Mouse (Mus musculus): ENCODE results near the gene Hpse. TPM values are rescaled to one million over a fixed set of nuclear protein-coding genes. Genes with fewer than 3 reads are reported as not detected.

The Hpse gene
- polyA plus RNA-seq, 1 experiment from 2014 or later: 3.4 TPM

- H3K27ac ChIP-seq (ENCODE audit: low read depth): no peak overlapping the region
- no peak overlapping the region for H3K4me3 ChIP-seq (ENCODE audit: low read depth, low read length)
- peaks cover 8% of the 10 kb centered on the region; the same call in 1 of the 2 replicates for H3K4me1 ChIP-seq (ENCODE audit: insufficient read depth)
- 69% methylated on average over 4 of the region's 4 CpGs for WGBS
- H3K4me2 ChIP-seq: peak overlapping the region; percentile 80; the same call in 1 of the 2 replicates
- DNase-seq (no peak), ATAC-seq (ENCODE audit: insufficient read depth) (no peak)
- no peaks in the 10 kb centered on the region for H3K9me3 ChIP-seq (ENCODE audit: low read depth, low read length)
- H3K36me3 ChIP-seq (ENCODE audit: insufficient read depth): peaks cover 13% of the 10 kb centered on the region
- H3K27me3 ChIP-seq (ENCODE audit: insufficient read depth, low read length): no peaks in the 10 kb centered on the region
- no peak for TF ChIP-seq CTCF (IDR thresholded peaks at IDR 0.05; ENCODE audit: low read depth)
- no peak overlapping the region for H3K9ac ChIP-seq
Observed at GRCm38 (mm10) chr5:100672403-100672802, 47.1 kb downstream of the Hpse start.

- H3K27ac ChIP-seq (ENCODE audit: low read depth): no peak overlapping the region
- no peaks in the 10 kb centered on the region for H3K27me3 ChIP-seq (ENCODE audit: insufficient read depth, low read length)
- no peak for TF ChIP-seq CTCF (IDR thresholded peaks at IDR 0.05; ENCODE audit: low read depth)
- no peak overlapping the region for H3K9ac ChIP-seq
- no peak for DNase-seq
- H3K4me1 ChIP-seq (ENCODE audit: insufficient read depth): peaks cover 8% of the 10 kb centered on the region; the same call in 1 of the 2 replicates
- peaks cover 16% of the 10 kb centered on the region for H3K36me3 ChIP-seq (ENCODE audit: insufficient read depth)
- H3K9me3 ChIP-seq (ENCODE audit: low read depth, low read length): no peaks in the 10 kb centered on the region
- ATAC-seq (ENCODE audit: insufficient read depth): no peak
- no peak overlapping the region for H3K4me2 ChIP-seq
- 52% methylated on average over 3 of the region's 3 CpGs for WGBS
- no peak overlapping the region for H3K4me3 ChIP-seq (ENCODE audit: low read depth, low read length)
Observed at GRCm38 (mm10) chr5:100671897-100672296, 47.6 kb downstream of the Hpse start.

GRCm38 (mm10) chr5:100671398-100671797 is 48.1 kb downstream of the Hpse start:
- H3K27ac ChIP-seq (ENCODE audit: low read depth): no peak overlapping the region
- no peak for ATAC-seq (ENCODE audit: insufficient read depth)
- no peak overlapping the region for H3K9ac ChIP-seq
- peak; percentile 66 for TF ChIP-seq CTCF (IDR thresholded peaks at IDR 0.05; ENCODE audit: low read depth)
- H3K4me3 ChIP-seq (ENCODE audit: low read depth, low read length): no peak overlapping the region
- peak; percentile 78 for DNase-seq
- 31% methylated on average over 5 of the region's 5 CpGs for WGBS
- peaks cover 8% of the 10 kb centered on the region; the same call in 1 of the 2 replicates for H3K4me1 ChIP-seq (ENCODE audit: insufficient read depth)
- H3K4me2 ChIP-seq: no peak overlapping the region
- no peaks in the 10 kb centered on the region for H3K9me3 ChIP-seq (ENCODE audit: low read depth, low read length)
- H3K36me3 ChIP-seq (ENCODE audit: insufficient read depth): peaks cover 19% of the 10 kb centered on the region
- no peaks in the 10 kb centered on the region for H3K27me3 ChIP-seq (ENCODE audit: insufficient read depth, low read length)

GRCm38 (mm10) chr5:100666965-100667364 is 52.6 kb downstream of the Hpse start:
- Histone ChIP-seq H3K4me3 (ENCODE audit: low read depth, low read length) (no peak overlapping the region), H3K9me3 (ENCODE audit: low read depth, low read length) (no peaks in the 10 kb centered on the region), H3K27ac (ENCODE audit: low read depth) (no peak overlapping the region), H3K9ac (no peak overlapping the region), H3K27me3 (ENCODE audit: insufficient read depth, low read length) (no peaks in the 10 kb centered on the region), H3K36me3 (ENCODE audit: insufficient read depth) (peaks cover 46% of the 10 kb centered on the region), H3K4me2 (no peak overlapping the region), H3K4me1 (ENCODE audit: insufficient read depth) (no peaks in the 10 kb centered on the region)
- no peak for ATAC-seq (ENCODE audit: insufficient read depth)
- no peak for DNase-seq
- TF ChIP-seq CTCF (IDR thresholded peaks at IDR 0.05; ENCODE audit: low read depth): no peak
- WGBS: 83% methylated on average over 1 of the region's 1 CpGs

GRCm38 (mm10) chr5:100663854-100664253 is 55.7 kb downstream of the Hpse start:
- ATAC-seq (ENCODE audit: insufficient read depth) (no peak), DNase-seq (peak; percentile 72)
- WGBS: 38% methylated on average over 5 of the region's 5 CpGs
- H3K36me3 ChIP-seq (ENCODE audit: insufficient read depth): peaks cover 66% of the 10 kb centered on the region
- no peak overlapping the region for H3K4me3 ChIP-seq (ENCODE audit: low read depth, low read length)
- H3K27me3 ChIP-seq (ENCODE audit: insufficient read depth, low read length): no peaks in the 10 kb centered on the region
- no peak overlapping the region for H3K27ac ChIP-seq (ENCODE audit: low read depth)
- H3K4me1 ChIP-seq (ENCODE audit: insufficient read depth): no peaks in the 10 kb centered on the region
- H3K9me3 ChIP-seq (ENCODE audit: low read depth, low read length): no peaks in the 10 kb centered on the region
- H3K9ac ChIP-seq: no peak overlapping the region
- H3K4me2 ChIP-seq: no peak overlapping the region
- TF ChIP-seq CTCF (IDR thresholded peaks at IDR 0.05; ENCODE audit: low read depth): peak; percentile 85

GRCm38 (mm10) chr5:100663011-100663410 is 56.5 kb downstream of the Hpse start:
- H3K9ac ChIP-seq: no peak overlapping the region
- no peak overlapping the region for H3K4me3 ChIP-seq (ENCODE audit: low read depth, low read length)
- WGBS: 92% methylated on average over 6 of the region's 6 CpGs
- peaks cover 71% of the 10 kb centered on the region for H3K36me3 ChIP-seq (ENCODE audit: insufficient read depth)
- ATAC-seq (ENCODE audit: insufficient read depth) (no peak), DNase-seq (no peak)
- H3K27ac ChIP-seq (ENCODE audit: low read depth): no peak overlapping the region
- TF ChIP-seq CTCF (IDR thresholded peaks at IDR 0.05; ENCODE audit: low read depth): no peak
- no peaks in the 10 kb centered on the region for H3K27me3 ChIP-seq (ENCODE audit: insufficient read depth, low read length)
- no peaks in the 10 kb centered on the region for H3K9me3 ChIP-seq (ENCODE audit: low read depth, low read length)
- no peaks in the 10 kb centered on the region for H3K4me1 ChIP-seq (ENCODE audit: insufficient read depth)
- no peak overlapping the region for H3K4me2 ChIP-seq

- no peak for TF ChIP-seq CTCF (IDR thresholded peaks at IDR 0.05; ENCODE audit: low read depth)
- DNase-seq (no peak), ATAC-seq (ENCODE audit: insufficient read depth) (no peak)
- Histone ChIP-seq H3K4me3 (ENCODE audit: low read depth, low read length) (no peak overlapping the region), H3K4me1 (ENCODE audit: insufficient read depth) (no peaks in the 10 kb centered on the region), H3K27ac (ENCODE audit: low read depth) (no peak overlapping the region), H3K9me3 (ENCODE audit: low read depth, low read length) (no peaks in the 10 kb centered on the region), H3K27me3 (ENCODE audit: insufficient read depth, low read length) (no peaks in the 10 kb centered on the region), H3K9ac (no peak overlapping the region), H3K4me2 (no peak overlapping the region), H3K36me3 (ENCODE audit: insufficient read depth) (peaks cover 84% of the 10 kb centered on the region)
- WGBS: 80% methylated on average over 6 of the region's 6 CpGs
Observed at GRCm38 (mm10) chr5:100658460-100658859, 61.1 kb downstream of the Hpse start.

GRCm38 (mm10) chr5:100656352-100656751 is 63.2 kb downstream of the Hpse start:
- Histone ChIP-seq H3K4me3 (ENCODE audit: low read depth, low read length) (no peak overlapping the region), H3K9me3 (ENCODE audit: low read depth, low read length) (no peaks in the 10 kb centered on the region), H3K36me3 (ENCODE audit: insufficient read depth) (peaks cover 68% of the 10 kb centered on the region), H3K27ac (ENCODE audit: low read depth) (no peak overlapping the region), H3K4me1 (ENCODE audit: insufficient read depth) (no peaks in the 10 kb centered on the region), H3K27me3 (ENCODE audit: insufficient read depth, low read length) (no peaks in the 10 kb centered on the region), H3K4me2 (no peak overlapping the region), H3K9ac (no peak overlapping the region)
- 79% methylated on average over 6 of the region's 6 CpGs for WGBS
- no peak for ATAC-seq (ENCODE audit: insufficient read depth)
- no peak for TF ChIP-seq CTCF (IDR thresholded peaks at IDR 0.05; ENCODE audit: low read depth)
- DNase-seq: peak; percentile 13
